In the genomic region with DNA sequence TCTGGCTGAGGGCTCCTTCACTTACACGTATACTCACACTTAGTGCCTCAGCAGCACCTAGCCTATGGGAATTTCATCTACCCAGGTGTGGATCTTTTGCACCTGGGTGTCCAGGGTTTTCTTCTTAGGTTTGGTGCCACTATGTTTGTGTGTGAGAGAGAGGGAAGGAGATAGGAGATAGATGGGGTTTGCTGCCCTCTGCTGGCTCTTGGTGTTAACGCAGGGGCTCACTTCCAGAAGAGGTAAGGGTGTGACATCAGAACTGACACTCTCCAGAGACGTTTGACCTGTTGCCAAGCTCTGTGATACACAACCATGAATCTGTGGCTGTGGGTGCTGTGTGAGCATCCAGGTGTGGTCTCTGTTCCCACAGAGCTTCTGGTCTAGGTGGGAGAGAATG, we compare ENCODE assay signal across 7 mouse cellular contexts.
DNase-seq lines count a peak whose midpoint lies in the region.

No protein-coding gene starts in this region.

- WGBS in embryonic facial prominence, embryonic 10.5 days: 19% methylated on average over 3 of the region's 3 CpGs

- peak; percentile 80 for DNase-seq in MN1 (ENCODE audit: low spot score)
- peak; percentile 72 to 79 for DNase-seq in adrenal gland, postnatal 36 days
- peak; percentile 73 for DNase-seq in embryonic facial prominence, embryonic 10.5 days (ENCODE audit: low spot score)
- DNase-seq in heart, postnatal 4 days: peak; percentile 72
- DNase-seq in kidney, postnatal 4 days: peak; percentile 79 to 81
- DNase-seq in lung, postnatal 14 days: peak; percentile 70
- peak; percentile 74 for DNase-seq in retina, postnatal 1 day

- no peaks in the 10 kb centered on the region for H3K9me3 ChIP-seq in embryonic facial prominence, embryonic 10.5 days

- H3K27me3 ChIP-seq in embryonic facial prominence, embryonic 10.5 days (replicated peaks; ENCODE audit: low read depth, poor library complexity, severe bottlenecking): no peaks in the 10 kb centered on the region

- no peak overlapping the region for H3K27ac ChIP-seq in embryonic facial prominence, embryonic 10.5 days (replicated peaks)

- peaks cover 9% of the 10 kb centered on the region for H3K4me1 ChIP-seq in embryonic facial prominence, embryonic 10.5 days

- H3K4me3 ChIP-seq in embryonic facial prominence, embryonic 10.5 days: no peak overlapping the region

- no peaks in the 10 kb centered on the region; the same call in 1 of the 2 replicates for H3K36me3 ChIP-seq in embryonic facial prominence, embryonic 10.5 days (replicated peaks)
